Mouse (Mus musculus): ENCODE measurements around the gene Ephb1.

GRCm38 (mm10) chr9:102261511-102261910 lies 93.0 kb downstream of the Ephb1 start:
- no peak for TF ChIP-seq POLR2A (IDR thresholded peaks at IDR 0.05; ENCODE audit: borderline replicate concordance, insufficient read depth, low read length)
- no peak for TF ChIP-seq CTCF (IDR thresholded peaks at IDR 0.05; ENCODE audit: borderline replicate concordance, insufficient read depth, low read depth, low read length)

Measured in cerebellum, adult 2 months (tissue).